Mouse (Mus musculus) cerebellum, postnatal 36 days (tissue): ENCODE measurements around the gene Gas7.
A peak's percentile ranks its signal among the peaks of the same experiment; 100 is the strongest.

ENCODE experiments used
- DNase-seq, 2 experiments: peaks; one replicate each; pipeline ENCODE4 v3.0.0; 2021 to 2022; ENCODE audit warnings: mixed read lengths in 2 of 2

Gene Gas7

DNA sequence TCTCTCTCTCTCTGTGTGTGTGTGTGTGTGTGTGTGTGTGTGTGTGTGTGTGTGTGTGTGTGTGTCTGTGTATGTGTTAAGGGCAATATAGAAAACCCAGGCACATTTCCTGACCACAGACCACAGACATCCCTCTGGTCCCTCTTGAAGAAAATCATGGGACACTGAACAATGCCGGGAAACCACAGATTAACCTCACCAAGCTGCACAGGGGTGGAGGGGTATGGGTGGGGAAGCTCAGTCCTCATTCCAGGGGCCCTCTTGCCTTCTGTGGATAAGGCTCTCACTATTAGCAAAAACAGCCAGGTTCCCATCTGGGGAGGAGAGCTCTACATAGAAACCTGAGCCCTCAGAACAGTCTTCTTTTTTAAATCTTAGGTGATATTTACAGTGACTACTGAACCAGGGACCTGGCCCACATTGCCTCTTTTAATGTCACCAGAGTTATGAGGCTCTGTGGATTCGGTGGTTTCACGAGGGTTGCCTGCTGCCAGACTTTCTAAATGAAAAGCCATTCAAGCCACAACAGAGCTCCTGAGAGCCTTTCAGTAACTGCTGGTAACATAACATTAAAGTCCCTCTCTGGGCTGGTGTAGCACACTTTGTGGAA is 178.5 kb downstream of the Gas7 start:
- no peak for DNase-seq

DNA sequence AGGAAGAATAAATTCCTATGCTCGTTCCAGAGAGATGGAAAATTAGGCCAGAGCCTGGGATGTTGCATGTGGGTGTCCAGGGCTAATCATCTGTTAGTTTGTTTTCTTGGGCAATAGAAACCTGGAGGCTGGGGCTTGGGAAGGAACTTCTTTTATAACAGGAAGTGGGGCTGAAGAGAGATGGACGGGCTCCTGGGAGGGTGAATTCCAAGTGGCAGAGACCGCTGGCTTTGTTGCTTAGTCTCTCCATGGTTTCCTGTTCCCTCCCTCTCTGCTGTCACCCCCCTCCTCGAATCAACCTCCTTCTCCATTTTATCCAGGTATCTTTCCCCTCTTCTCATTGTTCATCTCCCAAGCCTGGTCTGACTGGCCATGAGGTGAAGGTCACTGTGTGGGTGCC is 181.0 kb downstream of the Gas7 start:
- no peak for DNase-seq

DNA sequence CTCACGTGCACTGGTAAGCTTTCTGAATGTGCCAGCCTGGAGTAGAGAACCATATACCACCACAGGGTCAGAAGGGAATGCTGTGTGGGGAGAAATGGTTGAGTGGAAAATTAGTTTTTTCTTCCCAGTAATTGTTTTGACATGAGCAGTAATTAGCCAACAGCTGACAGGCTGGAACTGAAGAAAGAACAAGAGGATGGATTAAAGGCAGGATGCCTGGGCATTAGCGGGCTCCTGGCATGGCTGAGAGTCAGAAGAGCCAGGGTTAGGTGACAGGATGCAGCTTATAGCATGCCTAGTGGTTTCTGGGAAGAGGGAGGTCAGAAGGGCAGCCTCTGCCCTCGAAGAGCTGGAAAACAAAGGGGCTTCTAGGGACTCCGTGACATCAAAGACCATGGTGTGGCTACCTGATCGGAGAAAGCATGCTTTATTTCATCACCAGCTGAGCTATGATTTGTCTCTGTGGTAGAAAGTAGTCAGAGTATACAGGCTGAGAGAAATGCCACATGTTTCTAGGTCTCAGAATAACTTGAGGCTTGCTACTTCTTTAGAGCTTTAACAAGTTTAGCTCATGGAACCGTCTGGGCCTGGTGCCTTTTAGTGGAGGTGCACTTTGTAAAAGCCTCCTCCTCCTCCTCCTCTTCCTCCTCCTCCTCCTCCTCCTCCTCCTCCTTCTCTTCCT is 181.8 kb downstream of the Gas7 start:
- DNase-seq: no peak

DNA sequence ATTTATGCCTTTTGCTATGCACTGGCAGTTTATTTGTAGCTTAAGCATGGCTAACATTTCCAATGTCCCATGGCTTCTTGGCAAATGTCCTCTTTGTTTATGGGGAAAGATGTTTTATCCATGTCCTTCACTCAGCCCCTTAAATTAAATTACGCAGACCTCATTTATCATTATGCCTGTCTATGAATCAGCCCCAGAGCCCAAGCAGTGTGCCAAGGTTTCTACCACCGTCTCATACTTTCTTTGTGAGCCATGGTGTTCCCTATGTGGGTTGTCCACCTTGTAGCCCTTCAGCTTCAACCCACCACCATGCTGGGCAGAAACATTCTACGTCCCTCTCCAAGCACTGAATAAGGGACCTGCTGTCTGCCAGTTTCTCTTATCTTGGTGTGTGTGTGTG is 183.2 kb downstream of the Gas7 start:
- no peak for DNase-seq

DNA sequence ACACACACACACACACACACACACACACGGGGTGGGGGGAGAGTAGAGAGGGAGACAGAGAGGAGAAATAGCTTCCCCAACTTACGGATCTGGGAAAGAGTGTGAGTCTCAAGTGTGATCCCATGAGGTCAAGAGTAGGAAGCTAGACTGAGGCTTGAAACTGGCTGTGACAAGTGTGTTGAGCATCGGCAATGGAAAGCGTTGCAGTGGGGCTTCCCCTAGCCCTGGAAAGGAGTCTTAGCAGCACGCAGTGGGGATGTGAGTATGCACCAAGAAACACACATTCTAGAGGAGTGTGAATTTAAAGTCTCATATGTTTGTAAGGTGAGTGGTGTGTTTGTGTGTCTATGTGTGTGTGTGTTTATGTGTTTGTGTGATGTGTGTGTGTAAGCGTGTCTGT is 185.1 kb downstream of the Gas7 start:
- no peak for DNase-seq

DNA sequence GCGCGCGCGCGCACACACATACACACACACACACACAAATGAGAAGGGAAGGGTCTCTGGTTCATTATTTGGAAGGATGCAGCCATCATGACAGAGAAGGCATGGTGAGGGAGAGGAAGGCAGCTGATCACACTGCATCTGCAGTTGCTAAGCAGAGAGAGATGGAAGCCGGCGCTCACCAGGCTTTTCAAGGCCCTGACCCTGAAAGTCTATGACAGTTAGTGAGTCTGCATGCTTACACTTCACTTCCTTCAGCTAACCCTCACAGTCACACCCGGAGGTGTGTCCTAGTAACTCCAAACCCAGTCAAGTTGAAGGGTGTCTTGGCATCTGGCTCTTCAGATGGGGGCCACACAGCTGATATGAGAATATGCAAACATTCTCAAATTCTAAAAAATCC is 187.2 kb downstream of the Gas7 start:
- no peak for DNase-seq

DNA sequence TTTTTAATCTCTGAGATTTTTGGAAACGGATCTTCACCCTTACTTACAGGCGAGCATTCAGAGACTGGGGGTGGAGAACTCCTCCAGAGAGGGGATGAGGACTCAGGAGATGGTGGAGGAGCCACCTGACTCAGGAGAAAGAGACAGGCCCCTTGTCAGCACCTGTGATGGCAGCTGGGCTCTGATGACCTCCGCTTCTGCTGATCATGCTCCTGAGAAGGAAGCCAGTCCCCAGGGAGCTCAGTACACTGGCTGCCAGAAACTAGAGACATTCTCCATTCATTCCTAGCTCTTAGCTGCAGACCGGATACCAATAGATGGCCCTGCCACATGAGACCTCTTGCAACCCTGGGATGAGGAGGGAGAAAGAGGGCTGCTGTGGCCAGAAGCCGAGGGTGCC is 187.6 kb downstream of the Gas7 start:
- peak in 1 of 2 experiments; percentile 13 for DNase-seq

DNA sequence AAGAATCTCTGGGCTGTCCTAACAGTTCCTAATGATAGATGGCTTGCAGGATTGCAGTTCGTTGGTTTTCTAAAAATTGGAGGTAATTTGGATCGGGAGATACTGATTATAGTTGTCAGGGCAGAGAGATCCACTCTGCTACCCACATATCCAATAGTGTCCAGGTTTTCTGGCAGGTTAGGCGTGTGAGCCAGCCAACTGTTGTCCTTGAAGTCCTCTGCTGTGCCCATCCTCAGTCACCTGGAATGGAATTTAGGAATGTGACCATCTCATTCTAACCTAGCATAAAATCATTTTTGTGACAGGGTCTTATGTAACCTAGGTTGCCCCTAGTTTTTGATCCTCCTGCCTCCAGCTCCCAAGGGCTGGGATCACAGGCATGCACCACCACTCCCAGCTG is 188.2 kb downstream of the Gas7 start:
- DNase-seq: peak in 1 of 2 experiments; percentile 39

DNA sequence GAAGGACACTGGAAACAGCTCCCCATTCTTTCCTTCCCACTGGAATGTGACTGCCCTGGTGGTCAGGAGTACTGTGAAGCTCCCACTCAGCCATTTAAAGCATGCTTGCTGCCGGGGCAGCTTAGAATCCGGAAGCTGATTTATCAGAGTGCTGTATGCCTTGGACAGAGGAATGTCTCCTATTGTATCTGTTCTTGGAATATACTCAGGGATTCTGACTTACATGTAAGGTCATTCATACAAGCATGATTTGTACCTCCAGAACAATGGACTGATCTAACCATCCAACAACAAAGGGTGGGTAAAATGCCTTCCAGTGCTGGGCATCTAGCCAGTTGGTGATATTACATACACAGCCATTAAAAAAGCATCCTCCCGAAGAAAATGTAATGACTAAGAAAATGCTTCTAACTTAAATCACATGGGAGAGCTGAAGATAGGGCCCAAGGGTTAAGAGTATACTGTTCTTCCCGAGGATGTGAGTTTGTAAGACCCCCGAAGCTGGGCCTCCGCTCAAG is 189.5 kb downstream of the Gas7 start:
- DNase-seq: no peak

DNA sequence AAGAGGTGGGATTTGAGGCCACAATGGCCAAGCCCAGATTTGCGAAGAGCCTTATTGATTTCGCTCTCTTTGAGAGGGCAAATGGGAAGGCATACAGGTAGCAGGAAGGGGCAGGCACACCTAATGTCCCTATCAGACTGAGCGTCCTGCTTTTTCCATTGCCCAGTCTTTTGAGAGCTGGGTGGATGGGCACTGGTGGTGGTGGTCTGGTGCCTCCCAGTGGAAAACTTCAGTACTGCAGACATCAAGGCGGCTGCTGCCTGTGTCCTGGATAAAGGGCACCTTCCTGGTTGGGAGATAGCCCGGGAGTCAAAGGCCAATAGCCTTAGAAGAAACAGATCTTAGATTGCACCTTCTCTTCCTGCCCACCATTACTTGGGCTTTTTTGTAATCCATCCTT is 192.5 kb downstream of the Gas7 start:
- DNase-seq: peak; percentile 88 to 97

DNA sequence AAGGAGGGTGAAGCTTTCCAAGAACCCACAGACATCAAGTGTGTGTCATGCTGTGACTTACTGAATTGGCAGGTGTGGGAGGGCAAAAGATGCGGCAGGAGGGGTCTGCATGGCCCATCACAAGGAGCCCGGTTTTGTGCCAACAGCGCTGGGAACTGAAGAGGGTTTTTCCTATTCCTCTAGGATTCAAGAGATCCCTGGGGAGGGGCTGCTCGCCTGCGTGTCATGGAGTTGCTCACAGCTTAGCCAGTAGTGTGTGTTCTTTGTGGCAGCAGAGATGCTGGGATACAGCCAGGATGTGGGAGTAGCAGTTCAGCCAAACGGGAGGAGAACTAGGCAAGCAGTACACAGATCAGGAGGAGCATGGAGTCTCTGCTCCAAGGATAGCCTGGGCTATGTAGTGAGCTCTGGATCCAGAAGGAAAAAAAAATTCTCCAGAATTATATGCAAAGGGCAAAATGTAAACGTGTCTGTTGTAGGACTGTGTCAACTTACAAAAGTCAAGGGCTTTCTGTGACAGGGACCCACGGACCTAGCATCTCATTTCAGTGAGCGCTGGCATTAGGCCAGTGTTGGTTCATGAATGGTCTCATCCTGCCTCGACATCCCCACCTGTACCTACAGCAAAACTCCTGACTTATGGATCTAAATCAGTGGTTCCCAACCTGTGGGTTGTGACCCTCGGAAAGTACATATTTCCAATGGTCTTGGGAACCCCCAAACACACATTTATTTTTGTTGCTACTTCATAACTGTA is 193.6 kb downstream of the Gas7 start:
- DNase-seq: peak; percentile 36 to 46

DNA sequence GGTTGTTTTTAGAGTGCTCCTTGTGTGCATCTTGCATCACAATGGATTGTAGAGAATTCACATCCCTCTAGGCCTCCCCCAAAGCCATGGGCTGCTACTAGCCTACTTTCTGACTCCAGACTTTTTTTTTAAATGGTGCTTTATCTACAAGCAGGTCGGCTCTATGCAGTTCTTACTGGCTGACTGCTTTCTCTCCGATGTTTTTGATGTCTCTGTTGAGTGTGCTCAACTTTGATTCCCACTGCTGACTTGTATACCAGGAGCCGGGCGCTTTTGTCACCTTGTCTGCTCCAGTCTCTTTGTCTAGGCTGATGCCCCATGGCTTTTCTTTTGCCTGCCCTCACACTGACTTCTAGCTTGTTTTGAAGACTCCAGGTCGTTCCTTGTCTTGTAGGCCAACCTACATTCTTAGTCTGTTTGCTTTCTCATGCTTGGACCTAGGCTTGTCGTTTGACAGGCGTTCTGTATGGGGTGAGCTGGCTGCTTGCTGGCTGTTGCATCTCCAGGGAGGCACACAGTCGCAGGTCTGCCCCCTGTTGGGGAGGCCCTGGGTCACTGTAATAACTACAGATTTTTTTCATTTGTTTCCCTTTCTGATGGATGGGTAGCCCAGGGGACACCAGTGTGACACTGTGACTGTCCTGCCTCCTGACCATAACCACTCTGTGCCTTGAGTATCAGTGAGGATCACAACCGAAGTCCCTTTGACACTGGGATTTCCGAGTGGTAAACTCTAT is 194.9 kb downstream of the Gas7 start:
- DNase-seq: peak in 1 of 2 experiments; percentile 20

DNA sequence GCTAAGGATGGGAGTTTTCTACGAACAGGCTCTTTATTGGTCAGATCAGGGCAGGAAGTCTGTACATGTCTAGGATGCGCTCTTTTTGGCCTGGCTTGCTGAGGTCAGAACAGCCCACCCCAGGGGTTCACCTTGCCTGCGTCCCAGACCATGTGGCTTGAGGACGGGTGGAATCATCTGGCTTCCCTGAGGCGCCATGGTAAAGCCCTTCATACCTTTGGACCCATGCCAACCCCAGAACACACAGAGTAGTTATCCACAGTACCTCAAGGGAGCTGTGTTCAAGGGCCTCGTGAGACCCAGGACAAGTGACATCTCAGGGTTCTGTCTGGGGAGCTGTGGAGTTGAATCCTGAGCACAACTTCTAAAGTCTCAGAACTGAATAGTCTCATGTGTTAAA is 196.5 kb downstream of the Gas7 start:
- peak; percentile 29 to 49 for DNase-seq

DNA sequence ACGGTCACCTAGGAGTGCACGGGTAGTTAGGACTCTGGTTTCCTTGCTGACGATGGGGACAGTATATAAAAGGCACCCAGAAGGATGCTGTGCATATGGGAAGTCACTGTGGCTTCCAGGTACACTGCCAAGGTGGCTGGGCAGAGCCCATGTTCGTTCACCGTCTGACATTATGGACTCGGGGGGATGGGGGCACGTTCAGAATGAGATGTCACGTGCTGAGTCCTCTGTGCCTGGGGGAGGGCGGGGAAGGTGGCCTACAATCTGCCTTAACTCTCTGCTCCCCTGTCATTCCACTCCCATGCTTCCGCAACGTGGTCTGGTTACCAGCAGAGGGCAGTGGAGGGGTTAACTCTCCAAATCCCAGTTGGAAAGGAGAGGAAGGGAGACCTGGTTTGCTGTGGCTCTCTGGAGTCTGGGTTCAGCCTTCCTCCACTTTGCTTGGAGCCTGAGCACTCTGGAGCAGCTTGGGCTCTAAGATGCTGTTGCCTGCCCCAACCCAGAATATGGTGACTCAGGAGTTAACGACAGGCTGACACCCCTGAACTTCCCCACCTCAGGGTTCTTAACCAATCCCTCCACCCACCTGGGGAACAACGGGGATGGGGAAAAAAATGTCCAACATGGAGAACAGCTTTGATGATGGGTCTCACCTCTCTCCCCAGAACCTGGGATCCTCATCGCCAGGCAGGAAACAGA is 197.1 kb downstream of the Gas7 start:
- DNase-seq: peak; percentile 88 to 90

DNA sequence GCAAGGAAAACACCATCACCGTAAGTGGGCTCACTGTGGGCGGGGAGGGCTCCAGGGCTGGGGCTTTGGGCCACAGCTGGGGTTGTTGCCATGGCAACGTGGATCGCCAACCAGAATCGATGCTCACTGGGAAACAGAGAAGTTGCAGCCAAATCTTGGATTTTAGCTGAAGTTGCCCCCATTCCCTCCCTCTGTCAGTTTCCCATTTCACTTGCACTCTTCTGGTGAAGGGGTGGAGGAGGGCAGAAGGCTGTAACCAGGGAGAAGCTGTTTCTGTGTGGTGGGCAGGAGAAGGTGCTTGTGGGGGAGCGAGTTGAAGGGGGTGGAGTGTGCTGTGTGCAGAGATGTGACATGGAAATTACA is 197.6 kb downstream of the Gas7 start:
- DNase-seq: peak; percentile 64 to 71

DNA sequence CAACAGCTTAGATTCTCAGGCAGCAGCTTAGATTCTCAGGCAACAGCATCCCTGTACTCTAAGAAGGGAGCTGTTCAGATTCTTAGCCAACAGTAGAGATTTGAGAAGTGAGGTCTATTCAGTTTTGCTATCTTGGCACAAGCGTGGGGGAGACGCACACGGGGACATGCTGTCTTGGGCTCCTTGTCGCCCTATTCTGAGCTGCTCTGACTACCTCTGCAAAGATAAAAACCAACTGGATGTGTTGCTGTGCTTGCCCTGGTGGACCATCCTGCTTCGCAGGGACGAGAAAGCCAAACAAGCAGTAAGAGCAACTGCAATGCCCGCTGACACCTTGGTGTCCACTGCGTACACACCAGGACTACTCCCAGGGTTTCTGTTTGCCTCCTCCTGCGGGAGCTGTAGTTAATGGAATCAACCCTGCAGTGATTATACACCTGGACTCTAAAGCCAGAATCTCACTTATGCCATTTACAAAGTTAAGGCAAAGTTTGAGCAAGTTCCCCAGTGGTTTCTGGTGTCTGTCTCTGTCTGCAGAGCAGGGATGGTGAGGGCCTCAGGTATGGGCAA is 198.4 kb downstream of the Gas7 start:
- peak; percentile 37 to 46 for DNase-seq

DNA sequence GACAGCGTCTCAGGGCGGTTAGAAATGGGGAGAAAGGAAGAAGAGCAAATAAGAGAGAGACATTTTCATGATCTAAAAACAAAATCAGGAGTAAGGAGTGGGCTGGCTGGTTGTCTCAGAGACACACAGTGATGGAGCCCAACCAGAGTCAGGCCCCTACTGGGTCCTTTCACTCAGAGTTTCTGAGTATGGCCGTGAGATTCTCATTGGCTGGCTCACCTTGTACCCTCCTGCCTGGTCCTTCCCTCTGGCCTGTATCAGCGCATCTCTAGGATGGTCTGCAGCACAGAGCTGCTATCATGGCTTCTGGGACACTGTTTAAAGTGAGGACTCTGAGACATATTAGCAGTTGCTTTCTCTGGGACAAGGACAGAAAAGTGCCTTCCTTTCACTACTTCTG is 199.3 kb downstream of the Gas7 start:
- DNase-seq: peak; percentile 48 to 62

DNA sequence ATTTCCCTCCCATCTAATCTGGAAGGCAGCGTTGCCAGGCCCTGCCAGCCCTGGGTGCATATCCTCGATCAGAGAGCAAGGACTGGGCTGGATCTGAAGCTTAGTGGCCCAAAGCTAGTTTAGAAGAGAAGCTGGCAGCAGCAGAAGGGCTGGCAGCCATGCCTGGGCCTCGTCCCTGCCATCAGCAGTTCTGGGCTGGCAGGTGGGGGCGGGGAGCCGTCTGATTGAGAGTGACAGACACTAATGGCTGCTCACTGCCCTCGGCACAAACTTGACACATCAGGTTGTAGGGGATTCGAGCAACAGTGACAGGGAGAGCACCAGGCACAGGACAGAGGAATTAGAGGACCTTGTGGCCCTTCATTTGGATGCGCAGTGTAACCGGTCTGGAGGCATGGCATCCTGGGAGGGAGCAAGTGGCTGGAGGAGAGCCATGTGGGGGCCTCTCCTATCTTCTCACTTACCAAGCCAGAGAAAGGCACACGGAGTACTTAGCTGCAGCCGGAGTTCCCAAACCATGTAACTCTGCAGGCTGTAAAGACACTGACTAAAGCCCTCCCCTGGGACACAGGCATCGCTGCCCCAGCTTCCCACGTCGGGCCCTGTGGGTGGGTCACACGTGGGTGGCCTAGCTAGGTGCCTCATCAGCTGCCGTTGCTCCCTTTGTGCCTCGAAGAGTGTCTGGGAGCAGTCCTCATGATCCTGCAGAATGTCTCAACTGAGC is 200.2 kb downstream of the Gas7 start:
- peak; percentile 85 for DNase-seq

DNA sequence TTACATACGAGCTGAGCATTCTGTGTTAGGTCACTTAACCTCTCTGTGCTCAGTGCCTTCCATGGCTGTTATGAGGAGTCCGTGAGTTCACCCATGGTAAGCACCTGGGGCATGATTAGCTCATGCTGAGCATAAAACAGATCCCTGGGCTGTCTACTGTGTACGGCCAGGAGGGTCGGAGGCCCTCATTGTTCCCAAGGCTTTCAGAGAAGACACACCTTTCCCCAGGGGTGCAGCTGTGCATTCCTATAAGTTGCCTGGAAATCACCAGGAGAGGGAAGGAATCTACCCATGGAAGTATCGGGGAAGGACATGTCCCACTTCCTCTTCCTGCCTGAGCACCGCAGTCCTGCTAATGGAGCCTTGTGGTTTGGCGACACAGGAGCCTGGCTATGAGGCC is 201.1 kb downstream of the Gas7 start:
- no peak for DNase-seq

DNA sequence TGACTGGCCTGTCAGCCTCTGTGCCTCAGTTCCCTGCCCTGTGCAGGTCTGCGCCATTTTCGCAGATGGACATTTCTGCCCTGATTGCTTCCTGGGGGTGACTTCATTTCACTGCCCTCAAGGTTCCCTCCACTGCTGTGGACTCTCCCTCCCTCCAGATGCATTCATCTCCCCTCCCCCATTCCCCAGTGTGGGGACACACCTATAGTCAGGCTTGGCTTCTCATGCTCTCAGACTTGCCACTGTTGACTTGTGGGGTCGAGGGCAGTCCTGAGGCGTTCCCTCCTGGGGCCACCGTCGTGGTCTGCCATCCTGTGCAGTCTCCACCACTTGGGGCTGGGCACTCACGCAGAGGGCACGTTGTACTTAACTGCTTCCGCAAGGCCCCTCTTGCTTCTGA is 201.6 kb downstream of the Gas7 start:
- DNase-seq: peak in 1 of 2 experiments; percentile 25

DNA sequence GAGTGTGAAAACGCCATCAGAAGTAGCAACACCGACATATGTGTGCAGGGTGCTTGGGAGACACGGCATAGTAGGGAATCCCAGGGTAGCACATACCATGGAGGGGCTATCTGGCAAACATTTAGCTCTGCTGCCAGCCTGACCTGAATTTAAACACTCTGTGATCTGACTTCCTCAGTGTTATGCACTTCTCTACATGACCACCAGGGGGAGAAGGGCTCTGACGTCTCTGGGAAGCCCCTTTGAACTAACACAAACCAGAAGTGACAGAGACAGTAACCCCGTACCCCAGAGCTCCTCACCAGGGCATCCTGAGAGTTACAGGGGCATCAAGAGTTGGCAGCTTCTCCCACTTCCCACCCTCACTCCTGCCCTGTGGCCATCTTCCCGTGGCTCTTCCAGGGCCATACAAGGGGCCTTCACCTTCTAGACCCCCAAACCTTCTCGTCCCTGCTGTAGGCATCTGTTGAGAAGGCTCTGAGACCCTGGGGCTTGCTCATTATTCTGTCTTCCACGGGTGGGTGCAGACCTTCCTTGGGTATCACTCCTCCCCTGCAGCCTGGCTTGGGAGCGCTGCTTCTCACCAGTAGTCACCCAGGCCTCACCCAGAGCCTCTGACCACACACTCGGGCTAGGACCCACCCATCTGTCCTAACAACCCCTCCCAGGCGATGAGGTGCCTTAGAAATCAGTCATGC is 202.6 kb downstream of the Gas7 start:
- DNase-seq: peak; percentile 59 to 78
